8 mouse cellular contexts compared by ENCODE assay signal in genomic region chr7:139994676-139995075, GRCm38 (mm10). TPM values are rescaled to one million over a fixed set of nuclear protein-coding genes. Genes with fewer than 3 reads are reported as not detected.
DNase-seq lines count a peak whose midpoint lies in the region; ATAC-seq lines count a peak whose summit lies in the region.
"Had no signal": no experiment of that assay in that cellular context is flagged by ENCODE, and none has a peak within 500 bp of the region (broad histone marks: within the 10 kb centered on the region; RNA-seq: fewer than 3 reads in every experiment).

No protein-coding gene starts in this region.

- H3K4me3 ChIP-seq in embryonic facial prominence, embryonic 11.5 days (ENCODE audit: low read depth, low read length), result no peak overlapping the region
- H3K4me3 ChIP-seq in liver, embryonic 11.5 days (ENCODE audit: low read depth, low read length), result no peak overlapping the region
- H3K4me3 ChIP-seq: limb, embryonic 13.5 days had no signal

- peak; percentile 87 for DNase-seq in 3T3-L1 (ENCODE audit: low read depth, low spot score)
- peak; percentile 75 for DNase-seq in A20 (ENCODE audit: low read depth, low spot score)
- peak; percentile 80 for DNase-seq in adrenal gland, postnatal 10 days
- peak; percentile 74 for DNase-seq in embryonic facial prominence, embryonic 11.5 days (ENCODE audit: low spot score)
- peak; percentile 29 to 56 for DNase-seq in kidney, adult 8-10 months
- DNase-seq in liver, embryonic 11.5 days (ENCODE audit: low spot score), result peak; percentile 41
- DNase-seq in retina, postnatal 7 days (ENCODE audit: low read depth, low spot score), result peak; percentile 43

- H3K27ac ChIP-seq in embryonic facial prominence, embryonic 11.5 days (replicated peaks; ENCODE audit: low read depth, low read length), result no peak overlapping the region
- no peak overlapping the region for H3K27ac ChIP-seq in liver, embryonic 11.5 days (ENCODE audit: low read depth, low read length)
- H3K27ac ChIP-seq: limb, embryonic 13.5 days had no signal

- no peaks in the 10 kb centered on the region for H3K9me3 ChIP-seq in embryonic facial prominence, embryonic 11.5 days (replicated peaks; ENCODE audit: control insufficient read depth, low read length)
- H3K9me3 ChIP-seq in liver, embryonic 11.5 days (ENCODE audit: control insufficient read depth, low read length), result no peaks in the 10 kb centered on the region
- H3K9me3 ChIP-seq: limb, embryonic 13.5 days had no signal

- no peaks in the 10 kb centered on the region for H3K27me3 ChIP-seq in embryonic facial prominence, embryonic 11.5 days (ENCODE audit: control insufficient read depth, insufficient read depth, low read length)
- H3K27me3 ChIP-seq in liver, embryonic 11.5 days (replicated peaks; ENCODE audit: control insufficient read depth, insufficient read depth, low read length), result no peaks in the 10 kb centered on the region
- H3K27me3 ChIP-seq: limb, embryonic 13.5 days had no signal

- H3K36me3 ChIP-seq in embryonic facial prominence, embryonic 11.5 days (replicated peaks; ENCODE audit: control insufficient read depth, insufficient read depth, low read depth, low read length), result no peaks in the 10 kb centered on the region; the same call in none of the 2 replicates
- H3K36me3 ChIP-seq in liver, embryonic 11.5 days (ENCODE audit: control insufficient read depth, insufficient read depth, low read length), result peaks cover 10% of the 10 kb centered on the region; the same call in 1 of the 2 replicates

- no peak for ATAC-seq in embryonic facial prominence, embryonic 11.5 days (replicated peaks; ENCODE audit: insufficient number of reproducible peaks, low FRiP score, low TSS enrichment, low read depth)
- ATAC-seq in liver, embryonic 11.5 days (replicated peaks; ENCODE audit: low FRiP score), result no peak

- no peak overlapping the region for H3K9ac ChIP-seq in embryonic facial prominence, embryonic 11.5 days (replicated peaks; ENCODE audit: low read length)
- no peak overlapping the region for H3K9ac ChIP-seq in liver, embryonic 11.5 days (ENCODE audit: low read depth, low read length)
- H3K9ac ChIP-seq: limb, embryonic 13.5 days had no signal

- no peaks in the 10 kb centered on the region for H3K4me1 ChIP-seq in embryonic facial prominence, embryonic 11.5 days (ENCODE audit: control insufficient read depth, insufficient read depth, low read length)
- H3K4me1 ChIP-seq in liver, embryonic 11.5 days (replicated peaks; ENCODE audit: control insufficient read depth, insufficient read depth, low read length), result no peaks in the 10 kb centered on the region
- H3K4me1 ChIP-seq: limb, embryonic 13.5 days had no signal

- WGBS in embryonic facial prominence, embryonic 11.5 days, result 23% methylated on average over 3 of the region's 3 CpGs
- WGBS in liver, embryonic 11.5 days, result 37% methylated on average over 3 of the region's 3 CpGs

- H3K4me2 ChIP-seq in embryonic facial prominence, embryonic 11.5 days (ENCODE audit: low read depth, low read length), result no peak overlapping the region
- no peak overlapping the region for H3K4me2 ChIP-seq in liver, embryonic 11.5 days
- H3K4me2 ChIP-seq: limb, embryonic 13.5 days had no signal

RNA-seq across cellular contexts. Expression of gene Adam8, which starts 2.3 kb away (rescaled TPM):
- total RNA-seq in adrenal gland, postnatal 10 days (2021), result 1 to 10 TPM; 1.9 to 2.9 TPM
- polyA plus RNA-seq in embryonic facial prominence, embryonic 11.5 days (2014; fragmentation: Nextera tagmentation; extraction: Ambion mirVana), result 1.2 and 1.7 TPM in 2 replicates
- polyA plus RNA-seq in liver, embryonic 11.5 days (2014; fragmentation: Nextera tagmentation; extraction: Ambion mirVana), result 1.1 and 1.4 TPM in 2 replicates

RNA-seq across cellular contexts. Expression of gene 6430531B16Rik, which starts 16.1 kb away (rescaled TPM):
- total RNA-seq in adrenal gland, postnatal 10 days (2021), result under 1 TPM in 1 of 2 experiments, not detected in 1; 0.39 TPM
- 0.21 and 0.36 TPM in 2 replicates for polyA plus RNA-seq in embryonic facial prominence, embryonic 11.5 days (2014; fragmentation: Nextera tagmentation; extraction: Ambion mirVana)
- not detected in 2 replicates for polyA plus RNA-seq in liver, embryonic 11.5 days (2014; fragmentation: Nextera tagmentation; extraction: Ambion mirVana)

RNA-seq across cellular contexts. Expression of gene Zfp511, which starts 41.5 kb away (rescaled TPM):
- total RNA-seq in adrenal gland, postnatal 10 days (2021), result 10 to 100 TPM; 14.0 to 18.1 TPM
- 37.1 and 37.5 TPM in 2 replicates for polyA plus RNA-seq in embryonic facial prominence, embryonic 11.5 days (2014; fragmentation: Nextera tagmentation; extraction: Ambion mirVana)
- polyA plus RNA-seq in liver, embryonic 11.5 days (2014; fragmentation: Nextera tagmentation; extraction: Ambion mirVana), result 41.4 and 44.6 TPM in 2 replicates

RNA-seq across cellular contexts. Expression of gene Tubgcp2, which starts 41.8 kb away (rescaled TPM):
- total RNA-seq in adrenal gland, postnatal 10 days (2021), result 10 to 100 TPM; 32.7 to 37.4 TPM
- 74.8 and 75.7 TPM in 2 replicates for polyA plus RNA-seq in embryonic facial prominence, embryonic 11.5 days (2014; fragmentation: Nextera tagmentation; extraction: Ambion mirVana)
- polyA plus RNA-seq in liver, embryonic 11.5 days (2014; fragmentation: Nextera tagmentation; extraction: Ambion mirVana), result 45.1 and 52.6 TPM in 2 replicates

RNA-seq across cellular contexts. Expression of gene Utf1, which starts 51.1 kb away (rescaled TPM):
- under 1 TPM in 1 of 2 experiments, not detected in 1; 0.24 TPM for total RNA-seq in adrenal gland, postnatal 10 days (2021)
- polyA plus RNA-seq in embryonic facial prominence, embryonic 11.5 days (2014; fragmentation: Nextera tagmentation; extraction: Ambion mirVana), result 0.29 TPM in 1 of 2 replicates, not detected in the other
- polyA plus RNA-seq in liver, embryonic 11.5 days (2014; fragmentation: Nextera tagmentation; extraction: Ambion mirVana), result not detected in 2 replicates
